Mouse (Mus musculus): ENCODE measurements around the gene Nr2c1. TPM values are rescaled to one million over a fixed set of nuclear protein-coding genes. Genes with fewer than 3 reads are reported as not detected.

Gene Nr2c1
- 1 to 10 TPM; 8.2 to 9.8 TPM for total RNA-seq (2021)
- long read RNA-seq, experiment 1, transcript Nr2c1-203 (14 exons, 3,732 nt): major isoform, 7 of 11 reads
- long read RNA-seq, experiment 1, partial matches to known transcripts: 1 of 11 reads
- long read RNA-seq, experiment 1, other reads (novel, unspliced or antisense): 3 of 11 reads
- long read RNA-seq, experiment 2, transcript Nr2c1-203 (14 exons, 3,732 nt): major isoform, 6 of 8 reads
- long read RNA-seq, experiment 2, partial matches to known transcripts: 0 of 8 reads
- long read RNA-seq, experiment 2, other reads (novel, unspliced or antisense): 2 of 8 reads

DNA sequence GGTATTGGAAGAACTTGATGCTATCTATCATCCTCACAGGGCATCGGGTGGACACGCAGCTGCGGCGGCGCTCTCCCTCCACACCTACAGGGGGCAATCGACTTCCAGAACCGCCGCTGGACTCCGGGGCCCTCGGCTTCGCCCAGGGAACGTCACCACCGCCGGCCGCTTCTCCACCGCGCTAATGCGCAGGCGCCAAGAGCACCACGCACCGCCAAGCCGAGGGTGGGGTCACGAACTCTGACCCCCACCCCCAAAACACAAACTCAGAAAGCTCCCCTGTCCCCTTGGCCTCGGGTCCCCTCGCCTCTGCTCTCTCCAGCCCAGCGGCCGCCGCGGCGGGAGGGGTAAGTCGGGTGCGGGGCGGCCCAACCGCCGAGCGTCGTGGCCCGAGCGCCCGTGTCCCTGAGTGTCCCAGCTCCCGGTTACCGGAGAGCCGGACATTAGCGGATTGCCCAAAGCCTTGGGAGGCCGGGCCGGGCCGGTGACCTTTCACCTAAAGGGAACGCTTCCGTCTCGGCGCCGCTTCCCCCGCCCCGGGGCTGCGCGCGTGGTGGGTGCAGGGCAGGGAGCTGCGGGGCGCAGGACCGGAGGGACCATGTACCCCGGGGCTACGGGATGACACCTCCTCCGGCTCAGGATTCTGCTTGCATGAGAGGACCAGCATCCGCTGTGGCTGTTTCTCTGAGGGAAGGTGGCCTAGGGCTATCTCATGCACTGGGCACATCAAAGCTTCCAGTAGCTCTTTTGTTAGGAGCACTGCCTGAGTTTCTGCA, at the start of gene Nr2c1:
Nr2c1 (plus strand) TSS at position 268 of the 776 bp plus-strand sequence.
- peak; percentile 92 to 94 for DNase-seq
- intact Hi-C loops (cut with DNase I): no loop called here

DNA sequence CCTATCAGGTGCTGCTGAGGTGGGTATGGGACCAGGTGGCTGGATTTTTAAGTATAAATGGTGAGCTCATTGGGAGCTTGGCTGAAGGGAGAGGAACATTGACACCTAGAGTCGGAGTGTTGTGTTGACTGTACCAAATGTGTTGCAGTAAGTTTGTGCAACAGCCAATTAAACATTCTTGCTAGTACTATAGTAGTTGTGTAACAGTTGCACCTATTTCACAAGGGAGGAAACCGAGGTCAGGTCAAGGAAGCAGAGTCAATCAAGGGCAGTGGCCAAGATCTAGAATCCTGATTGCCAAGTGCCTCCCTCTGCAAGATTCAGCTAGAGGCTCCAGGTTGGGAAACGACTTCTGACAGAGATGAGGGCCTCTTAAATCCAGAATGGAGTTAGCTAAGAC, 49.7 kb upstream of the Nr2c1 start:
- intact Hi-C loops (cut with DNase I): no loop called here
- DNase-seq: no peak

DNA sequence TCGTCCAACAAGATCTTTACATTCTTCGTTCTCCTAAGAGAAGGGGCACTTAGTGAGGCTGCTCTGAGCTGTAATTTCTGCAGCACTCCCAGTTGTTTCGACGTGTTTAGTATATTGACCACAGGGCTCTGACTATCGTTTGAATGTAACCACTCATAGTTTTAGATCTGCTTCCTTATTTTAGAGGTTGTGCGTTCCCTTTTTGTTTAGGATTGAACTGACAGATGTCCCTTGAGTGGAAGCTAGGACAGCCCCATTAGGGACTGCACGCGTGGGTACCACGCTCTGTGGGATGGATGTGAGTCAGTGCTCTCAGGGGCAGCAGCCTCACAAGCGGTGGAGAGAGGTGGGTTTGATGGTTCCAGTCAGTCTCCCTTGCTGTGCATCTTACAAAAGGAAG, 42.3 kb upstream of the Nr2c1 start:
- intact Hi-C loops (cut with DNase I): no loop called here
- DNase-seq: no peak

DNA sequence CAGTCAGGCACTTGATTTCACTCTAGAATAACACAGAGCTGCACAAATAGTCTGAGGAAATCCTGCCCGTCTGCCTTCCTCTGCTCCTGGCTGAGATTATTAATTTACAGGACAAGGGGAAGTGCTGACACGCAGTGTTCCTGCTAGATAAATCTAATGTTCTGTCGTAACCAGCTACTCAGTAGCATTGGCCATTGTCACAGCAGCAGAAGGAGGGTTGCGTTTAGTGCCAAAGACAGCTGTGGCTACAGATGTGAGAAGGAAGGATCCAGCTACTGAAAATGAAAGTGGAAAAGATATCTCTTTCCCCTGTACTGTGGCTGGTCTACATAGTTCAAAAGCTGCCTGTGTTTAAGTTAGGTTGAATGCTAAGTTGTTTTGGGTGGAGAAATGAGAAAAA, 40.7 kb upstream of the Nr2c1 start:
- peak; percentile 16 to 21 for DNase-seq
- intact Hi-C loops (cut with DNase I): no loop called here

DNA sequence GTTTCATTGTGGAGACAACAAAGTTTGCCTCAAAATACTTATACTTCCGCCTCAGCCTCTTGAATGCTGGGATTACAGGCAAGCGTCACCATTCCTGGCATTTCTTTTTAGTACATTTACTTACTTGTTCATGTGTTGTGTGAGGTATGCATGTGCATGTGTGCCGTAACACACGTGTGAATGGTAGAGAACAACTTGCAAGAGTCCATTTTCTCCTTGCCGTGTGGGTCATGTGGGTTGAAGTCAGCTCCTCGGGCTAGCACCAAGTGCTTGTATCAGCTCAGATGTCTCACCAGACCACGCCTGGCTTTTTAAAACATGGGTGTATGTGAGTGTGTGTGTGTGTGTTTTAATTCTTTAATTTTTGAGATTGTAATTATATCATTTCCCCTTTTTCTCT, 40.2 kb upstream of the Nr2c1 start:
- no peak for DNase-seq
- intact Hi-C loops (cut with DNase I): no loop called here

DNA sequence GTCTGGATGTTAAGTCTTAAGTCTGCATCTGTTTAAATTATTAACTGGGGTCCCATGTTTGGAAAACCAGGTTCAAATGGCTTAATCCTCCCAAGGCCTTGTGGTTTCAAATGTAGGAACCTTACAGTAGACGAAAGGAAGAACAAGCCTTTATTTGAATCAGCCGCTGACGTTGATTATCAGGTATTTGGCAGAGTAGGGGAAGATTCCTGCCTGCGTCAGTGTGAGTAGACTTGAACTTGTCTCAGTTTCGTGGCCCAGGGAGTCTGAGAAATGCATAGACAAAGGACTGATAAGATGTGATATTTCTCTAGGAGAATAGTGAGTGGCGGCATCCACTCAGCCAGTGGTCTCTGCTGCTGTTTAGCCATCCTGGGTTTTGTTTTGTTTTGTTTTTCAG, 39.0 kb upstream of the Nr2c1 start:
- DNase-seq: no peak
- intact Hi-C loops (cut with DNase I): no loop called here

DNA sequence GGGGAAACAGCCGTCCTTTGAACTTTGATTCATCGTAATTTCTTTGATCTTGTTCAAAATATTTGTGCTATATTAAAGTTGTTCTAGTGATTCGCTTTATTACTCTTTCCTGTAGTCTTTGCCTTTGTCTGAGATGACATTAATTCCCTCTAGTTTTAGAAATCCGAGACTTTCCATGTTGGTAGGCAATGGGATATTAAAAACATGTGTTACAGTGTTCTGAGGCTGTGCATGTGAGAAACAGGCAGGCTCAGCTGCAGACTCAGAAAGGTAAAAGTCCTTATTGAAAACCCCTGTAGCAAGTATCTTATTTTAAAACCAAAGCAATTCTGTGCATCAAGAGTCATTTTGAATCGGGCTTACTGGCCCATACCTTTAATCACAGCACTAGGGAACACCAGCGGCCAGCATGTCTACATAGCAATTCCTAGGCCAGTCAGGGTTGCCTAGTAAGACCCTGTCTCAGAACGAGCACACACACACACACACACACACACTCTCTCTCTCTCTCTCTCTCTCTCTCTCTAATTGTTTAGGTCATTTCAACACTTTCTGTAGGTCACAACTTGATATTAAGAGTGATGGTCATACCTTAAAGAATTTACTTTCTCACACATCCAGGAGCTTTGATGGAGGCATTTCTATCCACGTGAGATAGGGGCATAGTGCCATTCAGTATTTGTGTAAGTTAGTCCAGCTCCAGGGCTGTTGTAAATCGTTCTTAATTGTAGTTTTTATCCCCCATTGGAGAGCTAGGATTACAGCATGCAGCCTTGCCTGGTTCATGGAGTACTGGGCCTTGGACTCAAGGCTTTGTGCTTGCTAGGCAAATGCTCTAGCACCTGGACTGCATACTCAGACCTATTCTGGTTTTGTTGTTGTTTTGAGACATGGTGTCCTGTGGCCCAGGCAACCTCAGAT, 36.7 kb upstream of the Nr2c1 start:
- intact Hi-C loops (cut with DNase I): no loop called here
- DNase-seq: no peak

DNA sequence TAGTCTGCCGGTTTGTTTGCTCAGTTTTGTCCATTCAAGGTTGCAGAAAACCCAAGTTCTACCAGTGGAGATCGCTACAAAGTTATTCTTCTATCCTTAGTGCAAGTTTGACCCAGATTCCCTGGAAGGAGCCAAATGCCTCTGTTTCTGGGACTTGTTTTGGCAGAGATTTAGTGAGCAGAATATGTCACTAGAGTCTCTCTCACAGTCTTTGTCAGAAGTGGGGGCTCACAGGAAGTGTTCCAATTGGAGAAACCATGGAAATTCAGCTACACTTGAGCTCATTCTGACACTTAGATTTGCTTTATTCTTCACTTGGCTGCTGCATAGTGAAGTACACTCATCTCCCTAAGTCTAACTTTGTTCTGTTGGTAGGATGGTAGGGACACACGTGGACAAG, 35.6 kb upstream of the Nr2c1 start:
- intact Hi-C loops (cut with DNase I): no loop called here
- DNase-seq: no peak

DNA sequence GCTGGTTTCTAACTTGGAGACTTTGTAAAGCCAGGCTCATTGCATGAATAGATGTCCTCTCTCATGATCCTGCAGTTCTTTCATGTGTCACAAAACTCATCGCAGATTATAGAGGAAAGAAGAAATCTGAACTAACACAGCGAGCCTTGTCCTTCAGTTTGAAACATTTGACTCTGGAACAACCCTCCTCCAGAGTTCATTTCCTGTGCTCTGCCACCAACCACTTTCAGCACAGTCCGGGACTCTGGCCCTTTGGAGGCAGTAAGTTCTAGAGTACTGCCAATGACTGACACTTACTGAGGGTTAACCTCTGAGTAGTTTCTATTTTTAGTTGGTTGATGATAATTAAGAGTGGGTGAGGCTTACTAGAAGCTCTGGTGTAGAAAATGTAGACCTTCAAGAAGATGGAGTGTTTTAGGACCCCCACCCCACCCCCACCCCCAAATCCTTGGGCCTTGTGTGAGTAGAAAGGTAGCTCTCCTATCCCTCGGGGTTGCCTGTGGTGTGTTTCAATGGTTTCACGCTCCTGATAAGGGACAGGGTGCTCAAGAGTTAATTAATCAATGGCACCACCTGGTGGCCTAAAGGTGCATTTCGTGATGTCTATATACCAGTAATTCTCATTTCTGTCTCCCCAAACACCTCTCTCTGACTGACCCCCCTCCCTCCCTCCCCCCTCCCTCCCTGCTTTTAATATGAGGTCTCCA, 31.8 kb upstream of the Nr2c1 start:
- peak; percentile 78 to 87 for DNase-seq
- intact Hi-C loops (cut with DNase I): loop anchor here (1.0 to 5.0 kb wide), 6 partner anchors 33 to 297 kb away; partner anchors contain the start of gene Fgd6

DNA sequence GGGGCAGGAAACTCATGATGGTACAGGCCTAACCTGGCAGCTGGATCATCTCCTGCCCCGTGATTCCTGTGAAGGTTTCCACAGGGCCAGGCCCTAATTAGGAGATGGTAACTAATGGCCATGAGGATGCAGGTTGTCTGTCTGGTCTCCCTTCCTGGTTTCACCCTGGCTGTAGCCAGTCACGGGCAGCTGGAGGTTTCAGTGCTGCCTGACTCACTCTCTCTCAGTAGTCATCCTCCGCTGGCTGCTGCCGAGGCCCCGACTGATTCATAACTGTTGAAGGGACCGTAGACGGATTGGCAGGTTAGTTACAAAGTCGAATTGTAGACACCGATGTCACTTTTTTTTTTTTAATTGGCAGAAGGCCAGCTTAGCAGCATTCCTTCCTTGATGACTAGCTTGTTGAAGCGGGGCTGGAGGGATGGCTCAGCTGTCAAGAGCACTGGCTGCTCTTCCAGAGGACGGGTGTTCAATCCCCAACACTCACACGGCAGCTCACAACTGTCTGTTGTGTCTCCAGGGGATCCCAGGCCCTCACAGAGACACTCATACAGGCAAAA, 31.0 kb upstream of the Nr2c1 start:
- no peak for DNase-seq
- intact Hi-C loops (cut with DNase I): loop anchor here (1.0 to 5.0 kb wide), 5 partner anchors 45 to 298 kb away; partner anchors contain the start of gene Fgd6

DNA sequence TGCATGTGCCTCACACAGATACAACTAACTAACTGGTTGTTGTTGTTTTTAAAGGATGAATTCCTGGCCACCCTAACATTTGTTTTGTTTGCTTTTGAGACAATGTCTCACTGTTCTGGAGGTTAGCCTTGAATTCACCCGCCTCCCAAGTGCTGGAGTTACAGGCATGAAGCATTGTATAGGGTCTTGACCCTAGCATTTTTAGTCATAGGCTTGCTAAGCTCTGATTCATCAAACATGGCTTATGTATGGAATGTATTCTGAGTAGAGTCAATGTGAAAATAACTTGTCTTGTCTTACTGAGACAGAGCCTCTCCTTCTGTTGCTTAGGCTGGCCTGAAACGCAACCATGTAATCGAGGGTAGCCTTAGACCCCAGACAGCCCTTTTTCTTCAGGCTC, 29.9 kb upstream of the Nr2c1 start:
- intact Hi-C loops (cut with DNase I): loop anchor here (2.0 to 5.0 kb wide), 2 partner anchors 46 to 299 kb away; no protein-coding TSS in a partner anchor
- DNase-seq: no peak

DNA sequence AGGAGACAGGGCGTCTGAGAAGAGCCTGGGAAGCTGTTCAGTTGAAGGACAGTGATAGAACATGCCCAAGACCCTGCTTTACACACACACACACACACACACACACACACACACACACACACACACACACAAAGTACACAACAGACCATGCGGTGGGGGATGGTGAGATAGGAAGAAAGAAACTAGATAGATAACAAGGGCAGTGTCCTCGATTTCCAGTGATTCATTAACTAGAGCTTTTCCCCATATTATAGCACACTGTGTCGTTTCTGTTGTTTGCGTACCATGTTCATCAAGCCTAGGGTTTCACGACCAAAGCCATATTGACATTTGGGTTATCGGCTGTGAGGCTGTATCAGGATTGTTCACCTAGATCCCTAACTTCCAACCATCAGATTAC, 28.8 kb upstream of the Nr2c1 start:
- intact Hi-C loops (cut with DNase I): loop anchor here (5.0 kb wide), 1 partner anchor 47 kb away; no protein-coding TSS in a partner anchor
- no peak for DNase-seq

DNA sequence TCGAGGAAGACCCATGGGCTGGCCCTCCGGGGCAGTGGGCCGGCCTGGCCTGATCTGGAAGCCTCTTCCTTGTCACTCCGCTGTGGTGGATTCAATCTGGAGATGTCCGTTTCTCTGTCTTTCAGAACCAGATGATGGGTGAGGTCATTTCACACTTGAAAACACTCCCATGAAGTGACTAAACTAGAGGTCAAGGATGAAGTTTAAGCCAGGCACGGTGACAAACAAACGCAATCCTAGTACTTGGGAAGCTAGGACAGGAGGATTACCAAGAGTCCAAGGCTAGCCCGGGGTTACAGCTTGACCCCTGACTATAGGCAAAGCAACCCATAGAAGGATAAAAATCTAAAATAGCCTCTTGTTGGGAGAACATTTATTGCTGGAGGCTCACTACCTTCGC, 27.1 kb upstream of the Nr2c1 start:
- intact Hi-C loops (cut with DNase I): no loop called here

DNA sequence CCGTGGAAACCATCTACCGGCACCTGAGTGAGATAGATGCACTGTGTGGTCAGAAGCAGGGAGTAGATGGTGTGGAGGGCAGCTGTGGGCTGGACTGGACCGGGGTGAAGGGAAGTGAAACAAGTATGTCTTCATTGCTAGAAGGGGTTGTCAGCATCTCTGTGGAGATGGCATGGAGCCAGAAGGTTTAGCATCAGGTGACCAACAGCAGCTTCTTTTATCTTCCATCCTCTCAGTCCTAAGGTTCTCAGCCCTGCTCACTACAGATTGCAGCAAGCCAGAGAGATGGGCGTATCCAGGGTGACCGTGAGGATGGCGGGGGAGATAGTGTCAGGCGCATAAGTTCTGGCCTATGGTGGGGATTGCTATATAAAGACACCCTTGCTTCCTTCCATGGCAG, 25.2 kb upstream of the Nr2c1 start:
- DNase-seq: no peak
- intact Hi-C loops (cut with DNase I): no loop called here

More for the DNA sequence above, 27.1 kb upstream of the Nr2c1 start:
- no peak for DNase-seq

DNA sequence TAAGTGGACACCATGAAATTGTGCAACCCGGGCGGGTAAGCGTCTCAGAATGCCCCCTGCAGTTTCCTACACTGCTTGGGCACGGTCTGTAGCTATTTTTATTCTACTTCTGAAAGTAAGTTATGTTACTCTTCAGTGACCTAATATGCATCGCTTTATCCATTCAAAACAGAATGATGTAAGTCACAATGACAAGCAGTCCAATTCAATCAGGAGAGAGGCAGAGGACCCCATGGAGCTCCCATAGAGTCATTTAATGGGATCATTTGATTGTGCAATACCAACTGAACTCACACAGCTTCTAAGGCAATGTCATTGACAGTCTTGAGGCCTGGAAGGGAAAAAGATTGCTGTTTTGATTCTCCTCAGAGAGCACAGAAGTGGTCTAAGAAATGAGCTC, 24.2 kb upstream of the Nr2c1 start:
- DNase-seq: no peak
- intact Hi-C loops (cut with DNase I): no loop called here

DNA sequence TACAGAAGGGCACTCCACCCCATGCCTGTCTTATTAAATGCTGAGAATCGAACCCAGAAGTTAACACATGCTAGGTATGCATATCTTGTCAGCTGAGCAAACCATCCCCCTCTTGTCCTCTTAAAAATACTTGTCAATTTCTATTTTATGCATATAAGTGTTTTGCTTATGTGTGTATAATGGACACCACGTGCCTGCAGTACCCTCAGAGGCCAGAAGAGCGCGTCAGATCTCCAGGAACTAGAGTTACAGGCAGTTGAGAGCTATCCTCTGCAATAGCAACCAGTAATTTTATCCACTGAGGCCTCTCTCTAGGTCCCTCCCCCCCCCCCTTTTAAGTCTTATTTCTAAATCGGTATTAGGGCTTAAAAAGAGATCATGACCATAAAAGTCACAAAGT, 23.4 kb upstream of the Nr2c1 start:
- intact Hi-C loops (cut with DNase I): no loop called here
- no peak for DNase-seq

DNA sequence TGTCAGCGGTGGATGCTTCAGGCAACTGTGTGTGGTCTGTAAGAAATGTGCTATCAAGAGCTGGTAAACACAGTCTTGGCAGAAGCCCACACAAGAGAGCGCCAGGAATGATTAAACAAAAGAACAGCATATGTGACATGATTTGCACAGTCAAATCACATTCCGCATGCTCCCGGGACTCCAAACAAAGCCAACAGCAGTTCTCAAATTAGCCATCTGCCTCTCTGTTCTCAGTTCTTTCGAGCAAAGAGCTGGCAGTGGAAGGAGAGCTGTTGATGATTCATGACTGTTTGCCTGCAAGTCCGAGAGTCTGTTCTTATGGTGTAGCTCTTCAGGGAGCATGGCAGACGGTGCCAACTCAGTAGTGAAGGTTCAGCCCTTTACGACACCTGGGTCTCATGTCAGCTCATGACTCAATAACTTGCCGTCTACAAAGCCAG, 18.1 kb upstream of the Nr2c1 start:
- peak; percentile 49 to 65 for DNase-seq
- intact Hi-C loops (cut with DNase I): no loop called here

DNA sequence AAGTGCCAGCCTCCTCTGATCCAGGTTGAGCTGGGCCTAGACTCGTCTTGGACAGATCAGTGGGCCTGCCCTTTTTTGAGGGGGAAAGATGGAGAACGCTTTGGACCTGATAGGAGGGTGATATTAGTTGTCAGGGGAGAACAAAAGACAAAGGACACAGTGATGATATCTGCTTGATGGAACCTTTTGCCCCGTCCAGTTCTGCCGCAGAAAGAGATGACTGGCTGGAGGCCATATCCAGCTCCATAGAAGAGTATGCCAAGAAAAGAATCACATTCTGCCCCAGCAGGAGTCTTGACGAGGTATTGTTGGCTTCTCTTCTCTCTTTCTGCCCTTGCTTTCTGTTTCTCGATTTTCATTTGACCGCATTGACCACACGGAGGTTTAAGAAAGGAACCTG, 14.7 kb upstream of the Nr2c1 start:
- intact Hi-C loops (cut with DNase I): no loop called here
- no peak for DNase-seq

DNA sequence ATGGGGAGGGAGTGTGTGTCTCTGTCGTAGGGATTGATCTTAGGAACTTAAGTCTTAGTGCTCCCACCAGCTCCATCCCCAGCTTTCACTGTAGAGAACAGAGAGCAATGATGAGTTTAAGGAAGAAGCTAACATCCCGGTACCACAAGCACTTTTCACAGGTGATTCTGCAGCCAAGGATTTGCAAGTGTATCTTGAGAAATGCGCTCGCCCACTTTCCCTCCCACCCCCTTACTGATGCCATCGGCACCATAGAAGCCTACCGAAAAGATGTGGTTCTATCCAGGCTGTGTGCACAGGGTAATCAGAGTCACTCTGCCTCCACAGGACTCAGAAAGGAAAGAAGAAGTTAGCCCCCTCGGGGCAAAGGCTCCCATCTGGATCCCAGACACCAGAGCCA, 14.1 kb upstream of the Nr2c1 start:
- intact Hi-C loops (cut with DNase I): no loop called here
- no peak for DNase-seq
